Mouse (Mus musculus) inflammation-experienced regulatory T-cells (primary cell): ENCODE results near the gene Gm17124. TPM values are rescaled to one million over a fixed set of nuclear protein-coding genes. Genes with fewer than 3 reads are reported as not detected.

Source experiments
- polyA plus RNA-seq, 2 experiments: library from polyadenylated mRNA; unstranded; fragments of 100-300 nt; shearing (Covaris generic); gene quantifications; one replicate each; pipeline ENCODE4 v1.2.1; 2017

Gm17124 gene
- under 1 TPM; 0.11 to 0.39 TPM for polyA plus RNA-seq

DNA sequence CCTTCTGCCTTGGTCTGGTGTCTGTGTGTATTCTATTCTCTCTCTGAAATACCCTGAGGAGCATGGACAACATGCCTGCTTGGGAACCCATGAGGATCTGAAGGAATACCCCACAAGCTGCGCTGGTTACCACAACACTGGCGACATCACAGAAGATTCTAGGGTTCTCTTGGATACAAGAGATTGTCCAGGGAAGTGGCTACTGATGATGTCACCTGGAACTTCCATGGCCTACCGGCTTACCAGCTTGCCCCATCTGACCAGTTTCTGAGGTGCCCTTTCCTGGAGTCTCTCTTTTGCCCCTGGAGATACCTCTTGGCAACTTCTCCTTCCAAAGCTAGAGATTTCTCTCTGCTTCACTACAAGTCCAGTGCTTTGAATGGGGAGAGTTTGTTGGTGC lies at the start of gene Gm17124:
Gm17124 (minus strand) TSS at position 101 of the 400 bp plus-strand sequence.

DNA sequence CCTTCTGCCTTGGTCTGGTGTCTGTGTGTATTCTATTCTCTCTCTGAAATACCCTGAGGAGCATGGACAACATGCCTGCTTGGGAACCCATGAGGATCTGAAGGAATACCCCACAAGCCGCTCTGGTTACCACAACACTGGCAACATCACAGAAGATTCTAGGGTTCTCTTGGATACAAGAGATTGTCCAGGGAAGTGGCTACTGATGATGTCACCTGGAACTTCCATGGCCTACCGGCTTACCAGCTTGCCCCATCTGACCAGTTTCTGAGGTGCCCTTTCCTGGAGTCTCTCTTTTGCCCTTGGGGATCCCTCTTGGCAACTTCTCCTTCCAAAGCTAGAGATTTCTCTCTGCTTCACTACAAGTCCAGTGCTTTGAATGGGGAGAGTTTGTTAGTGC lies 42.1 kb upstream of the Gm17124 start, which contains the start of gene Gm3633:
Gm3633 (minus strand) TSS at position 101 of the 400 bp plus-strand sequence.

Other genes with a start within 250 kb of the Gm17124 start
- gene Gm8005, start 160.2 kb downstream of the Gm17124 start, polyA plus RNA-seq: 1 to 10 TPM in 1 of 2 experiments, not detected in 1; 1.3 TPM
- gene Gm8011, start 136.0 kb downstream of the Gm17124 start, polyA plus RNA-seq: under 1 TPM; 0.17 to 0.45 TPM
- gene Gm8020, start 97.5 kb downstream of the Gm17124 start, polyA plus RNA-seq: not detected
- under 1 TPM in 1 of 2 experiments, not detected in 1; 0.21 TPM for gene Gm8024, start 75.6 kb downstream of the Gm17124 start, polyA plus RNA-seq
- not detected for gene Gm3633, start 42.0 kb upstream of the Gm17124 start, polyA plus RNA-seq
- gene Gm10378, start 56.1 kb upstream of the Gm17124 start, polyA plus RNA-seq: not detected
- not detected for gene Gm3015, start 168.9 kb upstream of the Gm17124 start, polyA plus RNA-seq
- not detected for gene Gm10377, start 198.1 kb upstream of the Gm17124 start, polyA plus RNA-seq